Mouse (Mus musculus): ENCODE results near the gene Dnah12. TPM values are rescaled to one million over a fixed set of nuclear protein-coding genes. Genes with fewer than 3 reads are reported as not detected.
"Not testable (repeated sequence)": the region's sequence is repeated elsewhere in the genome, so short reads cannot be mapped to it uniquely, and the experiment has no call there.

The Dnah12 gene
- polyA plus RNA-seq, 1 experiment: 0.19 TPM

GRCm38 (mm10) chr14:26668371-26669291, 24.4 kb upstream of the Dnah12 start:
- TF ChIP-seq POLR2A (IDR thresholded peaks at IDR 0.05; ENCODE audit: extremely low read depth, insufficient read depth, low read length): no peak
- TF ChIP-seq CTCF (IDR thresholded peaks at IDR 0.05; ENCODE audit: extremely low read depth, insufficient read depth, low read length): no peak
- Histone ChIP-seq H3K4me1 (ENCODE audit: control insufficient read depth, insufficient read depth, low read length) (peaks cover 1% of the 10 kb centered on the region; the same call in 1 of the 2 replicates), H3K4me3 (ENCODE audit: insufficient read depth, low read length) (peak overlapping the region; percentile 97), H3K27ac (ENCODE audit: insufficient read depth, low read length) (peak overlapping the region; percentile 41; the same call in 1 of the 2 replicates)

DNA sequence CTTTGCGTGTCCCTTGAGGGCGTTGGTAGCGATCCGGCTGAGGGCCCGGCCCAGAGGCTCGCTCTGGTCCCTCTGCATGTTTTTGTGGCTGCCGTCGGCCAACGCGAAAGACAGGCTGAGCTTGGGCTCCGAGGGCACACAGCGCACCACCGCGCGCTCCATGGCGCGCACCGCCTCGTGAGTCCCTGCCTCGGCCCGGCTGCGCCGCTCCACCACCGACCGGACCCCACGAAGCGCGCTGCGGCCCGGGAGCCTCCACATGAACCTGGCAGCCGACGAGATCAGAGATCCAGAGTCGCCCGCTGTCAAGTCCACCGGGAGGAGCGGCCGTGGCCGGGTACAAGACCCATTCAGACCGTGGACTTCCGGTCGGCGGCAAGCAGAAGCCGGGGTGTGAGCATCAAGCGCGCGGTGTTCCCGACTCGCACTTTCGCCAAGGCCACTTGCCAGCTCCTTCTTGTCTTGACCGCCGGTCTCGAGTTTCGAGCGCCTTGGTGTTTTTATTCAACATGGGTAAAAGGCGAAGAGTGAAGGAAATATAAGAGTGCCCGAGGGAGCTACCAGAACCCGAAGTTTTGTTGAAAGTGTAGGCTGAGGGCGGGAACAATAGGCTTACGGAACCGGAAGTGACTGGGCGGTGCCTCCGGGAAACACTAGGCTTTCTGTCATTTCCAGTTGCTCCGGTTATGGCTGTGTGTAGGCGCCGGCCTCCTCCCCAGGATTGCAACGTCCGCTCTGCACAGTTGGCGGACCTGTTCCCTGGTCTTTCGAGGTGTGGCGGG, 23.6 kb upstream of the Dnah12 start, which contains the start of gene Pde12:
Gene Pde12 (minus strand): TSS at position 592 of the 782 bp plus-strand sequence.
- H3K27ac ChIP-seq (ENCODE audit: insufficient read depth, low read length): peak within 1 kb of the TSS; percentile 44
- TF ChIP-seq CTCF (IDR thresholded peaks at IDR 0.05; ENCODE audit: extremely low read depth, insufficient read depth, low read length) (no peak), POLR2A (IDR thresholded peaks at IDR 0.05; ENCODE audit: extremely low read depth, insufficient read depth, low read length) (peak; percentile 83)
- peaks cover 1% of the 10 kb centered on the region; the same call in 1 of the 2 replicates for H3K4me1 ChIP-seq (ENCODE audit: control insufficient read depth, insufficient read depth, low read length)
- H3K4me3 ChIP-seq (ENCODE audit: insufficient read depth, low read length): peak within 1 kb of the TSS; percentile 97

DNA sequence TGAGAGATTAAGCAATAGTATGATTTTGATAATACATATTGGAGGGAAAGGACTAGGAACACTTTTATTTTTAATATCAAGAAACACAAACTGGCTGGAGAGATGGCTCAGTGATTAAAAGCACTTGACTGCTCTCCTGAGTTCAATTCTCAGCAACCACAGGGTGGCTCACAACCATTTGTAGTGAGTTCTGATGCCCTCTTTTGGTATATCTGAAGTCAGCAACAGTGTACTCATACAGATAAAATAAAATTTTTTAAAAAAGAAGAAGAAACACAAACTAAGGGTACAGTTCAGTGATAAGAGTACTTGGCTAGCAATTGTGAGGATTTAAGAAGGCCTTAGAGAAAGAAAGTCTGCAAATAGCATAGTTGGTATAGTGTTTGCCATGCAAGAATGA, 22.1 kb upstream of the Dnah12 start:
- no peak for TF ChIP-seq POLR2A (IDR thresholded peaks at IDR 0.05; ENCODE audit: extremely low read depth, insufficient read depth, low read length)
- TF ChIP-seq CTCF (IDR thresholded peaks at IDR 0.05; ENCODE audit: extremely low read depth, insufficient read depth, low read length): no peak
- peaks cover 1% of the 10 kb centered on the region; the same call in 1 of the 2 replicates for H3K4me1 ChIP-seq (ENCODE audit: control insufficient read depth, insufficient read depth, low read length)
- H3K4me3 ChIP-seq (ENCODE audit: insufficient read depth, low read length): no peak overlapping the region
- H3K27ac ChIP-seq (ENCODE audit: insufficient read depth, low read length): no peak overlapping the region

GRCm38 (mm10) chr14:26671870-26672615, 21.0 kb upstream of the Dnah12 start:
- not testable (repeated sequence) for H3K4me3 ChIP-seq (ENCODE audit: insufficient read depth, low read length); H3K4me1 ChIP-seq (ENCODE audit: control insufficient read depth, insufficient read depth, low read length); H3K27ac ChIP-seq (ENCODE audit: insufficient read depth, low read length)

- not testable (repeated sequence) for H3K27ac ChIP-seq (ENCODE audit: insufficient read depth, low read length); H3K4me3 ChIP-seq (ENCODE audit: insufficient read depth, low read length); H3K4me1 ChIP-seq (ENCODE audit: control insufficient read depth, insufficient read depth, low read length)
Observed at GRCm38 (mm10) chr14:26674476-26675169, 18.5 kb upstream of the Dnah12 start.

GRCm38 (mm10) chr14:26675371-26675770, 17.7 kb upstream of the Dnah12 start:
- no peak for TF ChIP-seq POLR2A (IDR thresholded peaks at IDR 0.05; ENCODE audit: extremely low read depth, insufficient read depth, low read length)
- TF ChIP-seq CTCF (IDR thresholded peaks at IDR 0.05; ENCODE audit: extremely low read depth, insufficient read depth, low read length): no peak
- no peak overlapping the region for H3K4me3 ChIP-seq (ENCODE audit: insufficient read depth, low read length)
- no peaks in the 10 kb centered on the region for H3K4me1 ChIP-seq (ENCODE audit: control insufficient read depth, insufficient read depth, low read length)
- no peak overlapping the region for H3K27ac ChIP-seq (ENCODE audit: insufficient read depth, low read length)

- TF ChIP-seq CTCF (IDR thresholded peaks at IDR 0.05; ENCODE audit: extremely low read depth, insufficient read depth, low read length): no peak
- TF ChIP-seq POLR2A (IDR thresholded peaks at IDR 0.05; ENCODE audit: extremely low read depth, insufficient read depth, low read length): no peak
- Histone ChIP-seq H3K27ac (ENCODE audit: insufficient read depth, low read length) (no peak overlapping the region), H3K4me3 (ENCODE audit: insufficient read depth, low read length) (no peak overlapping the region), H3K4me1 (ENCODE audit: control insufficient read depth, insufficient read depth, low read length) (no peaks in the 10 kb centered on the region)
Observed at GRCm38 (mm10) chr14:26675791-26676190, 17.3 kb upstream of the Dnah12 start.

GRCm38 (mm10) chr14:26690727-26691126, 2.3 kb upstream of the Dnah12 start:
- Histone ChIP-seq H3K27ac (ENCODE audit: insufficient read depth, low read length) (no peak overlapping the region), H3K4me1 (ENCODE audit: control insufficient read depth, insufficient read depth, low read length) (no peaks in the 10 kb centered on the region), H3K4me3 (ENCODE audit: insufficient read depth, low read length) (no peak overlapping the region)
- TF ChIP-seq POLR2A (IDR thresholded peaks at IDR 0.05; ENCODE audit: extremely low read depth, insufficient read depth, low read length) (no peak), CTCF (IDR thresholded peaks at IDR 0.05; ENCODE audit: extremely low read depth, insufficient read depth, low read length) (no peak)

DNA sequence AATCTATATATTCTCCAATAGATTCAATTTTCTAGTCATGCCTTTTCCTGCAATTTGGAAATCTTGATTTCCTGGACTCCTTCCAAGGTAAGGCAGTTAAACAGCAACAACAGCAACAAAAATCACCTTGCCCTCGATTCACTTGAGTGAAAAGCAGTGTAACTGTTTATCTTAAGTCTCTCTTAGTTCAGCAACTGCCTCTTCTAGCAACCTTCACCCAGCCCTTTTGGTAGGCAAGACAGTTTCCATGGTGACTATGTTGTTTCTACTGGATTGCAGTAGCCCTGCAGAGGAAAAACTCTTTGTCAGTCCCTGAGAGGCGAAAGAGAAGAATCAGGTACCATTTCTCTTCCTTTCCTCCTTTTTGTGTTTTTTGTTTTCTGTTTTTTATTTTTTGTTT, 1.7 kb upstream of the Dnah12 start:
- H3K4me1 ChIP-seq (ENCODE audit: control insufficient read depth, insufficient read depth, low read length): no peaks in the 10 kb centered on the region
- no peak for TF ChIP-seq CTCF (IDR thresholded peaks at IDR 0.05; ENCODE audit: extremely low read depth, insufficient read depth, low read length)
- no peak for TF ChIP-seq POLR2A (IDR thresholded peaks at IDR 0.05; ENCODE audit: extremely low read depth, insufficient read depth, low read length)
- no peak overlapping the region for H3K4me3 ChIP-seq (ENCODE audit: insufficient read depth, low read length)
- no peak overlapping the region for H3K27ac ChIP-seq (ENCODE audit: insufficient read depth, low read length)

All from cortical plate, adult 2 months (tissue).